Mouse (Mus musculus): ENCODE data around the gene Gadd45g.

GRCm38 (mm10) chr13:51886085-51886484, 39.6 kb downstream of the Gadd45g start:
- TF ChIP-seq CTCF (conservative IDR thresholded peaks at IDR 0.05 in 1 of 2, IDR thresholded peaks at IDR 0.05 in 1 of 2; ENCODE audit: low read depth in 2 of 2, low read length in 2 of 2), result no peak
- TF ChIP-seq POLR2A (IDR thresholded peaks at IDR 0.05; ENCODE audit: low read depth, low read length), result no peak
- no peak for TF ChIP-seq EP300 (IDR thresholded peaks at IDR 0.05; ENCODE audit: low read length)
- no peak for TF ChIP-seq MEF2A (IDR thresholded peaks at IDR 0.05; ENCODE audit: borderline replicate concordance, low read depth, low read length)
- TF ChIP-seq USF2 (conservative IDR thresholded peaks at IDR 0.05; ENCODE audit: low read depth, low read length), result no peak
- no peak for TF ChIP-seq POLR2AphosphoS2 (IDR thresholded peaks at IDR 0.05; ENCODE audit: low read depth, low read length)
- no peak for TF ChIP-seq CHD2 (IDR thresholded peaks at IDR 0.05; ENCODE audit: low read length)
- no peak for TF ChIP-seq MXI1 (IDR thresholded peaks at IDR 0.05; ENCODE audit: low read depth, low read length)
- TF ChIP-seq RAD21 (IDR thresholded peaks at IDR 0.05; ENCODE audit: low read depth, low read length), result no peak
- no peak for TF ChIP-seq RCOR1 (conservative IDR thresholded peaks at IDR 0.05; ENCODE audit: low read depth, low read length)
- TF ChIP-seq NRF1 (IDR thresholded peaks at IDR 0.05; ENCODE audit: low read depth, low read length), result no peak
- no peak for TF ChIP-seq UBTF (IDR thresholded peaks at IDR 0.05; ENCODE audit: low read depth, low read length)
- no peak for TF ChIP-seq PAX5 (IDR thresholded peaks at IDR 0.05; ENCODE audit: low read length)
